Mouse (Mus musculus) spleen, adult 2 months (tissue): ENCODE data around the gene Ccdc117. TPM values are rescaled to one million over a fixed set of nuclear protein-coding genes. Genes with fewer than 3 reads are reported as not detected.
A peak's percentile ranks its signal among the peaks of the same experiment; 100 is the strongest.

Source experiments
- DNase-seq, 2 experiments: peaks; one replicate each; pipeline versions ENCODE4 v3.0.0 to v3.0.0-alpha.2; 2012 to 2021; ENCODE audit warnings: low spot score in 2 of 2, low read depth in 1 of 2
- H3K27ac ChIP-seq: fragments of 200-500 bp; 2 replicates; pipeline ENCODE4 v1.5.1; 2012; ENCODE audit warnings: low read length, inconsistent platforms; ENCODE audit not compliant: insufficient read depth
- H3K27me3 ChIP-seq: fragments of 200-500 bp; 2 replicates; pipeline ENCODE4 v1.6.1; 2012; ENCODE audit warnings: mild to moderate bottlenecking, moderate library complexity, low read length, inconsistent platforms; ENCODE audit not compliant: control insufficient read depth, insufficient read depth
- H3K36me3 ChIP-seq: fragments of 200-500 bp; 2 replicates; pipeline ENCODE4 v1.6.1; 2012; ENCODE audit warnings: mild to moderate bottlenecking, low read length, inconsistent platforms; ENCODE audit not compliant: control insufficient read depth, insufficient read depth
- H3K4me1 ChIP-seq: fragments of 200-500 bp; 2 replicates; pipeline ENCODE4 v1.6.1; 2011; ENCODE audit warnings: inconsistent platforms; ENCODE audit not compliant: control insufficient read depth, insufficient read depth, insufficient read length
- H3K4me3 ChIP-seq: fragments of 200-500 bp; 2 replicates; pipeline ENCODE4 v1.5.1; 2011; ENCODE audit warnings: mild to moderate bottlenecking, inconsistent platforms; ENCODE audit not compliant: insufficient read depth, insufficient read length; ENCODE audit errors: extremely low read depth
- CTCF ChIP-seq: fragments of 200-500 bp; IDR thresholded peaks from 2 replicates; pipeline ENCODE4 v1.5.1; 2011; ENCODE audit warnings: mild to moderate bottlenecking, inconsistent platforms; ENCODE audit not compliant: insufficient read depth, insufficient read length, insufficient replicate concordance; ENCODE audit errors: extremely low read depth
- POLR2A ChIP-seq: fragments of 200-500 bp; IDR thresholded peaks from 2 replicates; pipeline ENCODE4 v1.6.1; 2011; ENCODE audit warnings: low read depth, low read length, inconsistent platforms
- WGBS: fragments of 180-500 bp; shearing (Covaris S2); methylation state at CpG from one replicate; pipeline ENCODE4 v1.1.7; 2018; 5-methylcytosine and 5-hydroxymethylcytosine counted together
- polyA plus RNA-seq: library from polyadenylated mRNA; depleted of rRNA; stranded (reverse); fragments of >200 nt; gene quantifications from 2 replicates; pipeline ENCODE4 v1.2.3, GENCODE M21; 2012

Gene Ccdc117
- polyA plus RNA-seq, 1 experiment, result 5.6 TPM

DNA sequence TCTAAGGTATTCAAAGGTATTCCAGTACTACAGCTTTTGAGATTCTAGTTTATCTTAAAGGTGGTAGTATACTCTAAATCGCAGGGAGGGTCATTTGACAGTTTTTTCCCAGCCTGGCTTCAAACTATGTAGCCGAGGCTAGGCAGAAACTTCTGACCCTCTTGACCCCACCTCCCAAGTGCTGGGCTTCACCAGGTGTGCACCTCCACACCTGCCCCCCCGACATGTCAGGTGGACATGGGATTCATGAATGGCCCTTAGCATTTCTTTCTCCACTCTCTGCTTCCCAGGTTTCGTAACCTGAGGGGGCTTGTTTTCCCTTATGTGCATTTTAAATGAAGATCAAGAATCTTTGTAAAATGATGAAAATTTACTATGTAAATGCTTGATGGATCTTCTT lies 16.6 kb downstream of the Ccdc117 start:
- no peak for DNase-seq
- no peak overlapping the region for H3K4me3 ChIP-seq
- H3K4me1 ChIP-seq, result no peaks in the 10 kb centered on the region; the same call in 1 of the 2 replicates
- H3K36me3 ChIP-seq, result peaks cover 33% of the 10 kb centered on the region
- H3K27ac ChIP-seq, result no peak overlapping the region
- 86% methylated on average over 4 of the region's 4 CpGs for WGBS
- no peaks in the 10 kb centered on the region for H3K27me3 ChIP-seq
- TF ChIP-seq POLR2A (no peak), CTCF (no peak)

DNA sequence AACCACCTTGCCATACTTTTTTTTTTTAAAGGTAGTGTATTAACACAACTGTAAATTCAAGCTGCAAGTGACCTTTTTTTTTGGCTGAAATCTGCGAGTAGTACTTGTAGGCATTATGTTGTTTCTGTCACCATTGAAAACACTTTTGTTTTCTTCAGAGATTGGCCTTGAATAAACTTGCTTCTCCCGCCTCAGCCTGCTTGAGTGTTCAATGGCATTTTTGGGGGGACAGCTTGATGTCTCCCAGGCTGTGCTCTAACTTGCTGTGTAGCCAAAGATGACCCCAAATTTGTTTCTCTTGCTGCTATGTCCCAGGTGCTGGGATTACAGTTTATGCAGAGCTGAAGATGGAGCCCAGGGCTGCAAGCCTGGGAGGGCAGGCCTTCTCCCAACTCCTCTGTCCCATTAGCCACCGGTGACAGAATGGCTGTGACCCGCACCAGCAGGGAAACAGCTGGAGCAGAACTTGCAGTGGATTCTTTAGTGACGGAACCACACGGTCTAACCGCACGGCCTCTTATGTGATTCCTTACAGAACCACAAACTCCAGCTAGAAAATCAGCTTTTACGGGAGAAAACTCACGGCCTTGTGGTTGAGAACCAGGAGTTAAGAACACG lies 19.1 kb downstream of the Ccdc117 start:
- no peak for TF ChIP-seq POLR2A
- TF ChIP-seq CTCF, result no peak
- 88% methylated on average over 11 of the region's 11 CpGs for WGBS
- no peaks in the 10 kb centered on the region; the same call in 1 of the 2 replicates for H3K4me1 ChIP-seq
- H3K27ac ChIP-seq, result no peak overlapping the region
- no peak overlapping the region for H3K4me3 ChIP-seq
- no peaks in the 10 kb centered on the region for H3K27me3 ChIP-seq
- DNase-seq, result no peak
- peaks cover 26% of the 10 kb centered on the region for H3K36me3 ChIP-seq

DNA sequence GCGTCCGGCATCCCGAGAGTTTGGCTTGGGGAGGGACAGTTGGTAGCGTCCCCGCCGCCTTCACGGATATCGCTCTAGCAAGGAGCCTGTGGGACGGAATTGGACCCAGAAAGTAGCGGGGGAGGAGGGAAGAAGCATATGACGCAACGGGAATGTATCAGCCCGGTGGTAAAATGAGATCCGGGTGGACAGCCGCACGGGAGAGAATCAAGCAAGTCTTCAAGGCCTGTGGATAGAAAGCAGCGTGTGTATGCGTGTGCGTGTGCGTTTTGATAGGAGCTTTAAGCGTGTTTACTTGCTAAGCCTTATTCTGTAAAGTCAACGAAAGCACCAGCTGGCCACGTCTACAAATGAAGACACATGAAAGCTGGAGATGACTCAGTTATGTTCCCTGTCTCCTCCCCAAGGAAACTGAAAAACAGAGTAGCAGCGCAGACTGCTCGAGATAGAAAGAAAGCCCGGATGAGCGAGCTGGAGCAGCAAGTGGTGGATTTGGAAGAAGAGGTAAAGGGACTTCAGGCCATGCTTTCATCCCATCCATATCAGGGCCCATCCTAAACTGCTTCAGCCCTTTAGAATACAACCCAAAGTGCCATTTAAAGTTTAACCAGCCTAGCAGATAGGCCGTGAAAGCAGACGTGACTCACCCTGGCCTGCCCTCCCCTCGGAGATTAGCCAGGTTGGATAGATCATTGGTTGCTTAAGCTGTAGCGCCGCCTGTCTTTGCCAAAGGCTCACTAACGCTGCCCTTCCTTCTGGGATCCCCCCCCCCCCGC lies 20.3 kb downstream of the Ccdc117 start:
- Histone ChIP-seq H3K36me3 (peaks cover 26% of the 10 kb centered on the region), H3K4me3 (peak overlapping the region; percentile 89), H3K27me3 (no peaks in the 10 kb centered on the region), H3K27ac (peak overlapping the region; percentile 88), H3K4me1 (no peaks in the 10 kb centered on the region; the same call in 1 of the 2 replicates)
- under 1% methylated on average over 34 of the region's 34 CpGs for WGBS
- DNase-seq, result peak in 1 of 2 experiments; percentile 57
- peak; percentile 40; the same call in 1 of the 2 replicates for TF ChIP-seq CTCF
- no peak for TF ChIP-seq POLR2A

DNA sequence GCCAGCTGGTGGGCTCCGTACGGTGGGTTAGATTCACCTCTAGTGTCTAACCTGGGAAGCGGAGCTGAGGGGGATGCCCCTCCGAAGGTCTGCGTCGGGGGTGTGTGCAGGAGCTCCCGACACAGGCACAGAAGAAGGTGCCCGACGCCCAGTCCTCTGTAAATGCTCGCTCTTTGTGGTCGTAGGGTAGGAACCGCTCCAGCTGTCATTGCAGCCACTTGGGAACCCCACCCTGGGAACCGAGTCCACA lies 20.8 kb downstream of the Ccdc117 start:
- whole genome bisulfite sequencing, result under 1% methylated on average over 13 of the region's 13 CpGs
- Histone ChIP-seq H3K4me3 (peak overlapping the region; percentile 89), H3K4me1 (no peaks in the 10 kb centered on the region; the same call in 1 of the 2 replicates), H3K36me3 (peaks cover 24% of the 10 kb centered on the region), H3K27ac (peak overlapping the region; percentile 88), H3K27me3 (no peaks in the 10 kb centered on the region)
- TF ChIP-seq CTCF (no peak), POLR2A (no peak)
- peak in 1 of 2 experiments; percentile 34 for DNase-seq

DNA sequence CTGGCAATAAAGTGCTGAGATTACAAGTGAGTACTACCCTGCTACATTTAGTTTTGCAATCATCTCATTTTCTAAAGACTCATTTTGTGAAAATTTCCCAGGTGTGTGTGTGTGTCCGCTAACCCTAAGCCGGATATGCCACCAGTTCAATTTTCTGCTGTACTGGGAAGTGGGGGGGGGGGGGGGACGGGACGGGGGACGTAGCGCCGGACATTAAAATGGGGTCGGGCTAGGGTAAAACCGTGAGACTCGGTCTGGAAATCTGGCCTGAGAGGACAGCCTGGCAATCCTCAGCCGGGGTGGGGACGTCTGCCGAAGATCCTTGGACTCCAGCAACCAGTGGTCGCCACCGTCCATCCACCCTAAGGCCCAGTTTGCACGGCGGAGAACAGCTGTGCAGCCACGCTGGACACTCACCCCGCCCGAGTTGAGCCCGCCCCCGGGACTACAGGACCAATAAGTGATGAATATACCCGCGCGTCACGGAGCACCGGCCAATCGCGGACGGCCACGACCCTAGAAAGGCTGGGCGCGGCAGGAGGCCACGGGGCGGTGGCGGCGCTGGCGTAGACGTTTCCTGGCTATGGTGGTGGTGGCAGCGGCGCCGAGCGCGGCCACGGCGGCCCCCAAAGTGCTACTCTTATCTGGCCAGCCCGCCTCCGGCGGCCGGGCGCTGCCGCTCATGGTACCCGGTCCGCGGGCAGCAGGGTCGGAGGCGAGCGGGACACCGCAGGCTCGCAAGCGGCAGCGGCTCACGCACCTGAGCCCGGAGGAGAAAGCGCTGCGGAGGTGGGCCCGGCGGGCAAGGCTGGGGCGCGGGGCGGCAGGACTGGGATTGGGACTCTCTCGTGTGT lies 21.3 kb downstream of the Ccdc117 start, which contains the start of gene Xbp1:
Gene Xbp1, plus strand, starts transcription at position 248 of the 854 bp plus-strand sequence.
- peaks cover 20% of the 10 kb centered on the region for H3K36me3 ChIP-seq
- H3K4me1 ChIP-seq, result no peaks in the 10 kb centered on the region; the same call in 1 of the 2 replicates
- under 1% methylated on average over 68 of the region's 72 CpGs for WGBS
- TF ChIP-seq CTCF (no peak), POLR2A (peak; percentile 84)
- peak within 1 kb of the TSS; percentile 88 for H3K27ac ChIP-seq
- peak within 1 kb of the TSS; percentile 89 for H3K4me3 ChIP-seq
- DNase-seq, result peak; percentile 77 to 95
- H3K27me3 ChIP-seq, result no peaks in the 10 kb centered on the region

DNA sequence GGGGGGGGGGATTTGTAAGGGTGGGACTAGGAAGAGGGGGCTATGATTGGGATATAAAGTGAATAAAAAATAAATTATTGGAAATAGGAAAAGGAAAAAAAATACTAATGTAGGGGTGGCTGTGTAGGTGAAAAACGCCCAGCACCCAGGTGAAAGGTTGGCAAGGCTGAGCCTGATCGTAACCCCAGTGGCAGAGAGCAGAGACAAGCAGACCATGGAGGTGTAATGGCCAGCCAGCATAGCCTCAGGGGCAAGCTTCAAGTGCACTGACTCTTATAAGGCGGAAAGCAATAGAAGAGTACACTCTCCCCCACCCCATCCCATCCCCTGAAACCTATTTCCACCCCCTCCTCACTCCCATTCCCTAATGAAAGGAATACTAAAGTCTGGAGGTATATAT lies 22.3 kb downstream of the Ccdc117 start:
- TF ChIP-seq CTCF (no peak), POLR2A (no peak)
- H3K36me3 ChIP-seq, result peaks cover 14% of the 10 kb centered on the region
- no peak overlapping the region for H3K4me3 ChIP-seq
- no peak overlapping the region for H3K27ac ChIP-seq
- DNase-seq, result no peak
- no peaks in the 10 kb centered on the region; the same call in 1 of the 2 replicates for H3K4me1 ChIP-seq
- no peaks in the 10 kb centered on the region for H3K27me3 ChIP-seq
- whole genome bisulfite sequencing, result 93% methylated on average over 3 of the region's 3 CpGs

DNA sequence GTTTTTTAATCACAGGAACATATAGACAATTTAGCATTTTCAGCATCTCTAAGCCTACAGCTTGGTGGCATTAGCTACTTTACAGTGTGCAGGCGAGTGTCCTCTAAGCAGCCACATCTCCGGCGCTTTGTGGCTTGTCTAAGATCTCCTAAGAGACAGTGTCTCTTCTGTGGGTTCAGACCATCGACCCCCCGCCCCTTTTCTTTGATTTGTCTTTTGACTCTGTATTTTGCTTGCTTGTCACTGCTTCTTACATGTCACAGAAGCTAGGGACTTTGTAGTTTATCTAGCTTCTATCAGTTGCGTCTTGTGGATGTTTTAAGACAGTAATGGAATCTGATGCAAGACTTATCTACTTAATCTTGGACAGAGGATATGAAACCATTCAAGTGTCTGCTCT lies 24.6 kb downstream of the Ccdc117 start:
- no peak for DNase-seq
- peaks cover under 1% of the 10 kb centered on the region; the same call in 1 of the 2 replicates for H3K36me3 ChIP-seq

More for the DNA sequence above, 24.6 kb downstream of the Ccdc117 start:
- no peak overlapping the region for H3K4me3 ChIP-seq
- 62% methylated on average over 6 of the region's 6 CpGs for WGBS
- no peaks in the 10 kb centered on the region for H3K27me3 ChIP-seq
- H3K4me1 ChIP-seq, result peaks cover 1% of the 10 kb centered on the region; the same call in 1 of the 2 replicates
- no peak overlapping the region for H3K27ac ChIP-seq
- no peak for TF ChIP-seq CTCF
- no peak for TF ChIP-seq POLR2A
